Mouse (Mus musculus) activated CD4-positive, CD25-positive, alpha-beta regulatory T cell, adult 4 months (primary cell): ENCODE data around the gene Parg. TPM values are rescaled to one million over a fixed set of nuclear protein-coding genes. Genes with fewer than 3 reads are reported as not detected.
"Not testable (repeated sequence)": the region's sequence is repeated elsewhere in the genome, so short reads cannot be mapped to it uniquely, and the experiment has no call there.

Experiments
- ATAC-seq: one replicate; pipeline ENCODE4 v1.8.0; 2017
- polyA plus RNA-seq, 2 experiments: library from polyadenylated mRNA; unstranded; fragments of 100-300 nt; shearing (Covaris generic); gene quantifications; one replicate each; pipeline ENCODE4 v1.2.1; 2017

Gene Parg
- polyA plus RNA-seq, 2 experiments from 2014 or later, result 19.5 to 20.7 TPM

- ATAC-seq, result no peak
Measured at GRCm38 (mm10) chr14:32179393-32180195, 22.2 kb upstream of the Parg start.

- ATAC-seq, result no peak
Measured at GRCm38 (mm10) chr14:32180861-32181260, 20.9 kb upstream of the Parg start.

- ATAC-seq, result no peak
Measured at GRCm38 (mm10) chr14:32183846-32184245, 17.9 kb upstream of the Parg start.

- no peak for ATAC-seq
Measured at GRCm38 (mm10) chr14:32190627-32191391, 10.9 kb upstream of the Parg start.

DNA sequence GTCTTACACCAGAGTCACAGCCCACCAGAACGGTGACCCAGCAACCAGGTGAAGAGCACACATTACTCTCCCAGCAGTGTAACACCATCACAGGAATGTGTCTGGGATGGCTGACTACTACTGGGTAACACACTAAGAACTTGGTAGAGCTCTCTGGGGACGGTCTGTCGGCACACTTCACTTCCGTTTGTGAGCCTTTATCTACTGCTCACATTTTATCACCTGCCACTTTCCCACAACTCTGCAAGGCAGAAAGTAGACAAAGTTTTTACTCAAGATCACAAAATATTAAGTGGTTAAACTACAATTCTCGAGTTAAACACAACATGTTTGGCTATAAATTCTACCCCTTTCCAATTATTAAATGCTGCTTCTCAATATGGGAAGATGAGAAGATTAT lies 9.8 kb upstream of the Parg start:
- ATAC-seq, result no peak

DNA sequence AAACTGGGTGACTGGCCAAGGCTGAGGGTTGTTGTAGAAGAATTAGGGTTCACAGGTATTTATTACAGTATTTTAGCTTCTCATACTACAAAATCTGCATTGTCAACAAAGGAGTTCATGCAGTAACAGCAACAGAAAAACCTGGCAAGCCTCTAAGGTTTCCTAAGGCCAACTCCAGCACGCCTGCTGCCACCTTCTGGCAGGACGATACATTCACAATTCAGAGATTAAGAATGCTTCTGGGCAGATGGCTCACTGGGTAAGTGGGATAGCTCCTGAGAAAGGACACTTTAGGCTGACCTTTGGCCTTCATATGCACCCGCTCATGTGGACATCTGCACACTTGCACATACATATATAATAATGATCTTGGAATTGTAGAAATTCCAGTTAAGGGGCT lies 9.3 kb upstream of the Parg start:
- peak; percentile 59 for ATAC-seq

- ATAC-seq, result not testable (repeated sequence)
Measured at GRCm38 (mm10) chr14:32193557-32193956, 8.2 kb upstream of the Parg start.

DNA sequence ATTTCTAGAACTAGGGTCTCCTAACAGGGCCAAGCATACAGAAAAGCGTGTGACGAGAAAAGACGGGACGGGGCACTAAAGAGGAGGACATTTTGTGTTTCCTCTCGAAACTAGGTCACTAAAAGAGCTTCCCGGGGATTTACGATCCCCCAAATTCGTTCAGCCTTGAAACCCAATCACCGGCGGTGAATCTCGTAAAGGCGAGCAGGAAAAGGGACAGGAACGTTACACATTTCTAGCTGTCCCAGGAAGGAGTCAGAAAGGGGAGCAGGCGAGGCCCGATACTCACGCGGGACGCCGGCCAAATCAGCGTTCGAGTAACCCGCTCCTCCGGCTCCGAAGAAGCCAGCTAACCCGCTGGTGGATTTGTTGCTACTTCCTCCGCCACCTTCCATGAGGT lies 395 bp upstream of the Parg start:
- peak; percentile 41 for ATAC-seq

GRCm38 (mm10) chr14:32226601-32227000 lies 24.9 kb downstream of the Parg start:
- no peak for ATAC-seq

DNA sequence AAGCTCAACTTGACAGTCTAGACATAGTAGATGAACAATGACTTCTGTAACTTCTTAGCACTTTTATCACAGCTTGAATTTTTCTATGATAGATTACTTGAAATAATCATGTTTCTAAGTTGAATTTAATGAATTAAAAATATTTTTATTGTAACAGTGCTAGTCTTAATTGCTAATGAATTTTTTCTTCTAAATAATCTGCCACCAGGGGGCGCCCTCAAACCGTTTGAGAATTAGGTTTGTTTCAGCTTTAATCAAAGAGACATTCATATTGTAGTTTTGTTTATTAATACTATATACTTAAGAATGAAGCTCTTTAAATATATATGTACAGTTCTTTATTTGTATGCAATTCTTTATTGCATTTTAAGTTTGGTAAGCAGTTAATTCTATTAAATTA lies 27.2 kb downstream of the Parg start:
- ATAC-seq, result no peak

GRCm38 (mm10) chr14:32242401-32242800 lies 40.7 kb downstream of the Parg start:
- ATAC-seq, result no peak

DNA sequence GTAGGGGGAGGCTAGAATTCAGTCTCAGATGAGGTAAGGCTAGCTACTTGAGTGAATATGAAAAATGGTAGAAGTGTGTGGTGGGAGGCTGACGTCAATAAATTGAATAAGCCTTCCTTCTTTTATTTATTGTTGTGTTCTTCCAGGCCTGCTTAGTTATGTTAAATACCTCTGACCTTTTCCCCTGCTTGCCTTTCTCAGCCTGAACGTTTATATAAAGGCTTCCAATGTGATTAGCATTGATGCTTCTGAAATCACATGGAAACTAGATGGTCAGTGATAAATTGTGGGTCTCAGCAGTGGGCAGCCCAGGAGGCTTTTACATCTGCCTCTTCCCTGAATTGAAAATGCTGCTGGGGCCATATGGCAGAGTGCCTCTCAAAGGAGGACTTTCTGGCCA lies 44.3 kb downstream of the Parg start:
- ATAC-seq, result no peak

DNA sequence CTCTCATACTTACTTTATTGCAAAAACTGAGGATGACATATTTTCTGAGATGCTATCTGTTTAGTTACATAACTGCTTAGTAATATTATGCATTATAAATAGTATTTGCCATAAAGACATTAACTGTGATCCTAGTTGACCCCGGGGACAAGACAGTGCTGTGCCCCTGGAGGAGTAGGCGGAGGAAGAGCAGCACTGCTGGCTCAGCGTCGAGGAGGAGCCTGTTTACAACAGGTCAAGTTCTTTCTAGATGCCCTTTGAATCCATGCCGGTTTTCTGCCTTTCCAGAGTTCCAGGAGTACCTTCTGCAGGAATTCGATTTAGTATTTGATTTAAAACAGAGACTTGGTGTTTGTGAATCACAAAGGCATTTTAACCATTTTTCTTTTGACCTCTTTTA lies 47.9 kb downstream of the Parg start:
- no peak for ATAC-seq

DNA sequence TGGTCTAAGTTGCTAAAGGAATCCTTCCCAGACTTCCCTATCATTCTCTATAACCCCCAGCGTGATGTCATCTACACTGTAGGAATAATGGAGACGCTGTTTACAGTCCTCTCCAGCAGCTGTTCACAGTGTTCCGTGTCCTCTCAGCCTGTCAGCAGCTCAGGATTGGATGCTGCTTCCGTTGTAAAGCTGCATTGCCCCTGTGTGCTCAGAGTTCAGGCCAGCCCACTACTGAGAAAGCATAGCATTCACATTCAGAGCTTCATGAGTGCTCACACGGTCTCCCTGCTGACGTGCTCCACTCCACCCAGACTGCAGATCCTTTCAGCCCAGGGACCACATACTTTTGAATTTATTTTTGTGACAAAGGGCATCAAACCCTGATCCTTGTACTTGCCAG lies 59.1 kb downstream of the Parg start:
- ATAC-seq, result no peak

DNA sequence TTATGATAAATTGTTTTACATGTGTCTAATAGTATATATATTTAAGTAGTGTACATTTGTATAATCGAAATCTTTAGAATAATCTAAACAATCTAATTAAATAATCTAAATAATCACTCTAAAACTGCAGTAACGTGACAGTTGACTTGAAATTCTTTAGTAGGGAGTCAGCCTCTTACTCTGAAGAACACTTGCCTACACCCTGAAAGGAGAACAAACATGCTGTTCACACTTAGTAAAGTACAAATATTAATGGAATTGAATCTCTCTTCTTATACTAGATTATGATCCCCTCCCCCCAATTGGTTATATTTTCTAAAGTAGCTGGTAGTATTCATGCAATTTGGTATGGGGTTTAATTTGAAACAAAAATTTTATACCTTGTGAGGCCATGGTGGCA lies 60.0 kb downstream of the Parg start:
- ATAC-seq, result no peak

DNA sequence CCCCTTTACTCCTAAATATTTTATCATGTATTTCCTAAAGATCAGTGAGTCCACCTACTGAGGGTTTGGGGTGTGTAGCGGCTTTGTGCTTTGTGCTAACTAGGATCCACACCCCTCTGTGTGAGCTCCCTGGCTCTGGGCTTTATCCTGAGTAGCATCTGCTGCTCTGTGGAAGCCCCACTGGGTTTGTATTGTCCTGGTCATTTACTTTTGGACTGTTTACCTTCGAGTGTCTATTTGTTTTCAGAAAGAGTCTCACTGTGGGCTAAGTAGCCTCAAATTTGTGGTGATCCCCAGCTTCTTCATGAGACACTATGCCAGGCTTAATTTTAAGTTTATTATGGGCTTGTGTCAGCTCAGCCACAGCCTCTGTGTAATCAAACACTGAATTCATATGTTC lies 67.2 kb downstream of the Parg start:
- ATAC-seq, result no peak

GRCm38 (mm10) chr14:32269589-32269988 lies 67.8 kb downstream of the Parg start:
- no peak for ATAC-seq

DNA sequence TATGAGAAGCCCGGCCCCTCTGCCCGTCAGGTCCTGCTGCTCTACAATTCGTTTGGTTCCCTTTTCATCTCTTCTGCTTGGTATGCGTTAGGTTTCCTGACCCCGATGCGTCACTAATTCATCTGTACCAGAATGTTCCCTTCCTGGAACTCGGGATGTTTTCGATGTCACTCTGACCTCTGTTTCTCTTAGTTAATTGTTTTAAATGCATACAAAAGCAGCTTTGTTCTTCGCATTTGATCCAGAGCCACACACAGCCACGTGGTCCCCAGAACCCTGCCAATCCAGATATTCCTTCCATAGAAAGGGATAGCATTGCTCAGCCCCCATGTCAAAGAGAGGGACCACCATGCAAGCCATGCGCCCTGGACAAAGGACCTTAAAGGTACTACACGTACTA lies 99.9 kb downstream of the Parg start:
- no peak for ATAC-seq

GRCm38 (mm10) chr14:32302423-32302822 lies 100.7 kb downstream of the Parg start:
- no peak for ATAC-seq

GRCm38 (mm10) chr14:32304921-32305320 lies 103.2 kb downstream of the Parg start:
- no peak for ATAC-seq

DNA sequence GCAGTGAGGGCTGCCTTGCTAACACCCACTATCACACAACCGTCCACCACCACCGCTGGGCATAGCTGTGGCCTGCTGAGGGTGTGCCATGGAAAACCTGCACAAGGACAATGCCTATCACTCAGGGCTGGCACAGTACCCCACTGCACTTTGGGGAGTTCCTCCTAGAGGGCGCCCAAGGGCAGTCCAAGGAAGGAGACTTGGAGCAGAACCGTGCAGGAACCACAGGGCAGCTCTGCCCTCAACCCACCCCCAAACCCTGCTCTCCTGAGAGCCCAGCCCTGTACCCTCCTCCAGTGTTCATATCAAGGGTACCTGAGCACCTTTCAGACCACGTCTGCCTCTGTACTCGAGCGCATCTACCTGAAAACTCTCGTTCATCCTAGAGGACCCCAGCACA lies 108.1 kb downstream of the Parg start:
- no peak for ATAC-seq

GRCm38 (mm10) chr14:32311381-32312035 lies 109.8 kb downstream of the Parg start:
- no peak for ATAC-seq

- ATAC-seq, result no peak
Measured at GRCm38 (mm10) chr14:32317822-32318221, 116.1 kb downstream of the Parg start.
